Mouse (Mus musculus): Measurements from ENCODE around the gene Zfp689. TPM values are rescaled to one million over a fixed set of nuclear protein-coding genes. Genes with fewer than 3 reads are reported as not detected.
"Not testable (repeated sequence)": the region's sequence is repeated elsewhere in the genome, so short reads cannot be mapped to it uniquely, and the experiment has no call there.

Gene Zfp689
- polyA plus RNA-seq, 1 experiment: not detected

GRCm38 (mm10) chr7:127473705-127474104 is 24.7 kb upstream of the Zfp689 start:
- H3K27ac ChIP-seq (ENCODE audit: insufficient read depth, low read depth, low read length): no peak overlapping the region
- no peak for TF ChIP-seq POLR2A (IDR thresholded peaks at IDR 0.05; ENCODE audit: insufficient read depth, low read depth, low read length)
- WGBS: 72% methylated on average over 5 of the region's 5 CpGs
- no peak overlapping the region for H3K4me3 ChIP-seq (ENCODE audit: insufficient read depth, low read depth, low read length)
- H3K4me1 ChIP-seq (ENCODE audit: control insufficient read depth, insufficient read depth, low read length): peaks cover 6% of the 10 kb centered on the region; the same call in 1 of the 2 replicates

- Histone ChIP-seq H3K27ac (ENCODE audit: insufficient read depth, low read depth, low read length) (peak overlapping the region; percentile 74), H3K4me3 (ENCODE audit: insufficient read depth, low read depth, low read length) (peak overlapping the region; percentile 69), H3K4me1 (ENCODE audit: control insufficient read depth, insufficient read depth, low read length) (peaks cover 6% of the 10 kb centered on the region; the same call in 1 of the 2 replicates)
- TF ChIP-seq CTCF (IDR thresholded peaks at IDR 0.05; ENCODE audit: insufficient read depth, low read depth, low read length): no peak
- TF ChIP-seq POLR2A (IDR thresholded peaks at IDR 0.05; ENCODE audit: insufficient read depth, low read depth, low read length): no peak
- WGBS: 0% methylated on average over 7 of the region's 7 CpGs
Measured at GRCm38 (mm10) chr7:127472060-127472459, 23.1 kb upstream of the Zfp689 start.

- Histone ChIP-seq H3K4me3 (ENCODE audit: insufficient read depth, low read depth, low read length) (peak overlapping the region; percentile 69), H3K4me1 (ENCODE audit: control insufficient read depth, insufficient read depth, low read length) (peaks cover 6% of the 10 kb centered on the region; the same call in 1 of the 2 replicates), H3K27ac (ENCODE audit: insufficient read depth, low read depth, low read length) (peak overlapping the region; percentile 74)
- TF ChIP-seq CTCF (IDR thresholded peaks at IDR 0.05; ENCODE audit: insufficient read depth, low read depth, low read length) (no peak), POLR2A (IDR thresholded peaks at IDR 0.05; ENCODE audit: insufficient read depth, low read depth, low read length) (no peak; the same call in 1 of the 2 replicates)
- WGBS: under 1% methylated on average over 24 of the region's 25 CpGs
Measured at GRCm38 (mm10) chr7:127471646-127472010, 22.7 kb upstream of the Zfp689 start.

- H3K4me3 ChIP-seq (ENCODE audit: insufficient read depth, low read depth, low read length): peak overlapping the region; percentile 69
- peaks cover 4% of the 10 kb centered on the region; the same call in 1 of the 2 replicates for H3K4me1 ChIP-seq (ENCODE audit: control insufficient read depth, insufficient read depth, low read length)
- under 1% methylated on average over 46 of the region's 46 CpGs for WGBS
- TF ChIP-seq POLR2A (IDR thresholded peaks at IDR 0.05; ENCODE audit: insufficient read depth, low read depth, low read length) (peak; percentile 42; the same call in 1 of the 2 replicates), CTCF (IDR thresholded peaks at IDR 0.05; ENCODE audit: insufficient read depth, low read depth, low read length) (no peak)
- peak overlapping the region; percentile 76 for H3K27ac ChIP-seq (ENCODE audit: insufficient read depth, low read depth, low read length)
Measured at GRCm38 (mm10) chr7:127470743-127471645, 22.0 kb upstream of the Zfp689 start.

GRCm38 (mm10) chr7:127470011-127470715 is 21.2 kb upstream of the Zfp689 start:
- H3K4me1 ChIP-seq (ENCODE audit: control insufficient read depth, insufficient read depth, low read length): peaks cover 4% of the 10 kb centered on the region; the same call in 1 of the 2 replicates
- H3K27ac ChIP-seq (ENCODE audit: insufficient read depth, low read depth, low read length): peak overlapping the region; percentile 76
- peak overlapping the region; percentile 69 for H3K4me3 ChIP-seq (ENCODE audit: insufficient read depth, low read depth, low read length)
- TF ChIP-seq CTCF (IDR thresholded peaks at IDR 0.05; ENCODE audit: insufficient read depth, low read depth, low read length) (no peak), POLR2A (IDR thresholded peaks at IDR 0.05; ENCODE audit: insufficient read depth, low read depth, low read length) (no peak)
- WGBS: 6% methylated on average over 10 of the region's 10 CpGs

- H3K4me1 ChIP-seq (ENCODE audit: control insufficient read depth, insufficient read depth, low read length): no peaks in the 10 kb centered on the region
- 95% methylated on average over 4 of the region's 4 CpGs for WGBS
- no peak overlapping the region for H3K4me3 ChIP-seq (ENCODE audit: insufficient read depth, low read depth, low read length)
- TF ChIP-seq POLR2A (IDR thresholded peaks at IDR 0.05; ENCODE audit: insufficient read depth, low read depth, low read length) (no peak), CTCF (IDR thresholded peaks at IDR 0.05; ENCODE audit: insufficient read depth, low read depth, low read length) (no peak)
- H3K27ac ChIP-seq (ENCODE audit: insufficient read depth, low read depth, low read length): no peak overlapping the region
Measured at GRCm38 (mm10) chr7:127466606-127467005, 17.6 kb upstream of the Zfp689 start.

GRCm38 (mm10) chr7:127465670-127466069 is 16.7 kb upstream of the Zfp689 start:
- WGBS: 100% methylated on average over 2 of the region's 2 CpGs
- not testable (repeated sequence) for H3K27ac ChIP-seq (ENCODE audit: insufficient read depth, low read depth, low read length); H3K4me3 ChIP-seq (ENCODE audit: insufficient read depth, low read depth, low read length); H3K4me1 ChIP-seq (ENCODE audit: control insufficient read depth, insufficient read depth, low read length)

GRCm38 (mm10) chr7:127465191-127465590 is 16.2 kb upstream of the Zfp689 start:
- WGBS: 80% methylated on average over 3 of the region's 3 CpGs
- H3K4me3 ChIP-seq (ENCODE audit: insufficient read depth, low read depth, low read length): no peak overlapping the region
- TF ChIP-seq CTCF (IDR thresholded peaks at IDR 0.05; ENCODE audit: insufficient read depth, low read depth, low read length) (no peak), POLR2A (IDR thresholded peaks at IDR 0.05; ENCODE audit: insufficient read depth, low read depth, low read length) (no peak)
- H3K4me1 ChIP-seq (ENCODE audit: control insufficient read depth, insufficient read depth, low read length): no peaks in the 10 kb centered on the region
- H3K27ac ChIP-seq (ENCODE audit: insufficient read depth, low read depth, low read length): no peak overlapping the region

- H3K27ac ChIP-seq (ENCODE audit: insufficient read depth, low read depth, low read length); H3K4me1 ChIP-seq (ENCODE audit: control insufficient read depth, insufficient read depth, low read length); H3K4me3 ChIP-seq (ENCODE audit: insufficient read depth, low read depth, low read length): not testable (repeated sequence)
- 95% methylated on average over 8 of the region's 8 CpGs for WGBS
Measured at GRCm38 (mm10) chr7:127459311-127459710, 10.4 kb upstream of the Zfp689 start, which contains the start of gene Prr14. TSS of gene Prr14 (plus strand) at chr7:127459611.

GRCm38 (mm10) chr7:127458371-127459122 is 9.6 kb upstream of the Zfp689 start:
- not testable (repeated sequence) for H3K27ac ChIP-seq (ENCODE audit: insufficient read depth, low read depth, low read length); H3K4me3 ChIP-seq (ENCODE audit: insufficient read depth, low read depth, low read length); H3K4me1 ChIP-seq (ENCODE audit: control insufficient read depth, insufficient read depth, low read length)
- WGBS: 83% methylated on average over 3 of the region's 3 CpGs

All from olfactory bulb, adult 2 months (tissue).